Mouse (Mus musculus) midbrain, embryonic 11.5 days (tissue): ENCODE results near the gene Gmpr2. TPM values are rescaled to one million over a fixed set of nuclear protein-coding genes. Genes with fewer than 3 reads are reported as not detected.
A peak's percentile ranks its signal among the peaks of the same experiment; 100 is the strongest.

Experiments
- ATAC-seq: fragments of 200-750 bp; cut with Nextera tagmentation; 2 replicates; pipeline ENCODE4 v1.8.0; 2017; ENCODE audit warnings: moderate TSS enrichment, moderate library complexity; ENCODE audit not compliant: low FRiP score
- DNase-seq: peaks from one replicate; pipeline ENCODE4 v3.0.0; 2015; ENCODE audit warnings: low spot score; ENCODE audit errors: missing footprints
- H3K27ac ChIP-seq: fragments of 300-500 bp; sonication (generic); 2 replicates; pipeline ENCODE4 v1.5.1; 2014; ENCODE audit warnings: low read depth, low read length
- H3K27me3 ChIP-seq: fragments of 300-500 bp; sonication (generic); 2 replicates; pipeline ENCODE4 v1.6.1; 2014; ENCODE audit warnings: mild to moderate bottlenecking, low read length, moderate library complexity, mixed read lengths; ENCODE audit not compliant: control insufficient read depth, insufficient read depth
- H3K36me3 ChIP-seq: fragments of 300-500 bp; sonication (generic); 2 replicates; pipeline ENCODE4 v1.6.1; 2014; ENCODE audit warnings: mild to moderate bottlenecking, low read length, moderate library complexity, mixed read lengths; ENCODE audit not compliant: control insufficient read depth, insufficient read depth
- H3K4me1 ChIP-seq: fragments of 300-500 bp; sonication (generic); 2 replicates; pipeline ENCODE4 v1.6.1; 2014; ENCODE audit warnings: low read length; ENCODE audit not compliant: control insufficient read depth, insufficient read depth
- H3K4me2 ChIP-seq: fragments of 300-500 bp; sonication (generic); 2 replicates; pipeline ENCODE4 v1.6.1; 2014; ENCODE audit warnings: mild to moderate bottlenecking, moderate library complexity
- H3K4me3 ChIP-seq: fragments of 300-500 bp; sonication (generic); 2 replicates; pipeline ENCODE4 v1.5.1; 2014; ENCODE audit warnings: low read depth, low read length
- H3K9ac ChIP-seq: fragments of 300-500 bp; sonication (generic); 2 replicates; pipeline ENCODE4 v1.6.1; 2014; ENCODE audit warnings: low read length
- H3K9me3 ChIP-seq: fragments of 300-500 bp; sonication (generic); 2 replicates; pipeline ENCODE4 v1.6.1; 2016; ENCODE audit warnings: low read length; ENCODE audit not compliant: control insufficient read depth
- WGBS: fragments of 180-500 bp; shearing (Covaris S2); extraction: QIAGEN DNeasy Blood & Tissue Kit; methylation state at CpG from one replicate; pipeline ENCODE4 v1.1.7; 2014; 5-methylcytosine and 5-hydroxymethylcytosine counted together
- polyA plus RNA-seq: library from polyadenylated mRNA; unstranded; fragments of >200 nt; fragmentation: Nextera tagmentation; extraction: Ambion mirVana; gene quantifications from 2 replicates; pipeline ENCODE4 v1.2.1, GENCODE M21; 2014

The Gmpr2 gene
- polyA plus RNA-seq = 55.4 and 61.8 TPM in 2 replicates

DNA sequence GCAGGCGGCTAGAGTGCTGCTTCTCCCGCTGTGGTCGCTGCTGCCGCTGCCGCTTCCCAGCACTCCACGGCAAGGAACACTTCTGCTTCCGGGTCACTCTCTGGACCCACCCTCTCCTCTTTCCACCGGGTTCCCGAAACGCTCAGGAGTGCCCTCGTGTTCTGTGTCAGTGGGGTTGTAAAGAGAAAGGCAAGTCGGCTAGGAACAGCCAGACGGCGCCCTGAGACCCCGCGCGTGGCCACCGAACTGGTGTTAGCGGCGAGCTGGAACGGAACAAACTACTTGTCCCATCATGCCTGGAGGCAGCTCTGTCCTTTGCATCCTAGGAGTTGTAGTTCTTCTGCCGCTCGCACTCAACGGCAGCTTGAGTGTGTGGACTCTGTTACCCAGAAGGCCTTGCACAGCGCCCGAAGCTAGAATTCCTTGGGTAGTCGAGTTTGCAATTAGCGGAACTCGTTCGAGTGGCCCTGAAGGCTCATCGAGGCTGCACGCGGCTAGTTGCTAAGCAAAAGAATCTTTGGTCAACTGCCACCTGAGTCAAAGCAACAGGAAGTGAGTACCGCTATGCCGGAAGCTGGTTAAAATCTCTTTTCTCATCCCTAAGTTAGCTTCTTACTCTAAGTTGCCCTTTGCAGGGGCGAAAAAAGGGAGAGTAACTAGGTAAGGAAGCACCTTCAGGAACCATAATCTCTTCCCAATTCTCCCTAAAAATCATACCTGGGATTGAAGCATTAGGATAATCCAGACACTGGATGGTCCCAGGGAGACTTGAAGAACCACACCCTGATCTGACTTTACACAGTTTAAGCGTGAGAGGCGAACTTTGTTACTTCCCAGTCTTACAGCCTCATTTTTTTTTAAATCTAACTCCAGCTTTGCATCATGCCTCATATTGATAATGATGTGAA, at the start of gene Gmpr2, which contains the start of gene Nedd8:
Gene Gmpr2, plus strand, starts transcription at position 109 of the 908 bp plus-strand sequence.
Gene Nedd8, minus strand, starts transcription at position 292 of the 908 bp plus-strand sequence.
- peaks cover 7% of the 10 kb centered on the region for H3K4me1 ChIP-seq
- peak within 1 kb of the TSS; percentile 67 for H3K9ac ChIP-seq
- DNase-seq (peak; percentile 98), ATAC-seq (peak; percentile 97)
- peak within 1 kb of the TSS; percentile 62 for H3K4me3 ChIP-seq
- H3K9me3 ChIP-seq = no peaks in the 10 kb centered on the region
- peaks cover 3% of the 10 kb centered on the region; the same call in 1 of the 2 replicates for H3K36me3 ChIP-seq
- H3K27me3 ChIP-seq = no peaks in the 10 kb centered on the region
- peak within 1 kb of the TSS; percentile 53; the same call in 1 of the 2 replicates for H3K27ac ChIP-seq
- under 1% methylated on average over 38 of the region's 38 CpGs for WGBS
- H3K4me2 ChIP-seq = peak within 1 kb of the TSS; percentile 63

DNA sequence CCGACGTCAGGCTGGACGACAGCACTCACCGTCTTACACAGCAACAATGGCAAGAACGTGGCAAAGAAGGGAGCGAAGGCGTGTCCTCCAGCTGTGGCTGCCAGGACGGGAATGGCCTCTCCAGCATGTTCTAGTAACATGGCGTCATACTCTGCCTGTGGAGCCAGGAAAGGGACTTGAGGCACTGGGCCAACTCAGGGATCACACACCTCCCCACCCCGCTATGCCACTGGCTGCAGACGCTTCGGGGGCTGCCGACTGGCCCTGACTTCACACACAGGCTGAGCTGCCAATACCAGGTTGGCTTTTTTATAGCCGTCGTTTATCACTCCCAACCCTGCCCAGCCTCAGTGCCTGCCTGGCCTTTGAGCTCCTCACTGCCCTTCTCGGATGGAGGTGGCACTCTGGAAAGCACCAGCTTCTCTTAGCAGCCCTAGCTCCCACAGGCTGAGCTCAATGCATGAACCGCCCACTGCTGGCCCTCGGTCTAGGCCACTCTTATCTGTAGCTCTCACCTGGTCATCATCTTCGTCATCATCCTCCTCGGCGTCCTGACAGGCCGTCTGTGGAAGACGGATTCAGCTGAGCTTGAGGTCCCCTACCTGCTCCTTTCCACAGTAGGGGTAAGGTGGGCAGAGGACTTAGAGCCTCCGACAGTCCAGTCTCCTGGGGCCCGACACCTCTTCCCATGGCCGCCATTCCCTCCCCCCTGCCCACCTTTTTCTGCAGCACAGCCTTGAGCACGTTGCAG, 43.5 kb upstream of the Gmpr2 start:
- DNase-seq (peak; percentile 61), ATAC-seq (0 out of 2 replicates have a peak, but pooled peaks have one; percentile 6)
- H3K4me1 ChIP-seq = no peaks in the 10 kb centered on the region
- no peaks in the 10 kb centered on the region for H3K9me3 ChIP-seq
- no peak overlapping the region for H3K27ac ChIP-seq
- H3K36me3 ChIP-seq = peaks cover 39% of the 10 kb centered on the region
- WGBS = 94% methylated on average over 27 of the region's 27 CpGs
- H3K27me3 ChIP-seq = no peaks in the 10 kb centered on the region
- no peak overlapping the region for H3K9ac ChIP-seq
- H3K4me3 ChIP-seq = no peak overlapping the region
- H3K4me2 ChIP-seq = no peak overlapping the region

DNA sequence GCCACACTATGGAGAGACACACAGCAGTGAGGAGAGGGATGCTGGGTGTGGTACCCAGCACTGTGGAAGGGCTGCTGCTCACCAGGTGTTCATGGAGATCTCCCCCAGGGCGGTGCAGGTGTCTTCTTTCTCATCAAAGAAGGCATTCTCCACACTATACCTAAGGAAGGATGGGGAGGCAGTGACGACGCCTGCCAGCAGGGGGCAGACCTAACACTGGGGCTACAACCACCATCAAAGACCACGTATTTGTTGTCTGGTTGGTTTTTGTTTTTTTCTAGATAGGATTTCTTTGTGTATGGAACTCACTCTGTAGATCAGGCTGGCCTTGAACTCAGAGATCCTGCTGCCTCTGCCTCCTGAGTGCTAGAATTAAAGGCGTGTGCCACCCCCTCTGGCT, 42.4 kb upstream of the Gmpr2 start:
- H3K36me3 ChIP-seq = peaks cover 41% of the 10 kb centered on the region
- H3K4me2 ChIP-seq = no peak overlapping the region
- no peaks in the 10 kb centered on the region for H3K27me3 ChIP-seq
- DNase-seq = peak; percentile 88
- H3K4me1 ChIP-seq = peaks cover 2% of the 10 kb centered on the region; the same call in 1 of the 2 replicates
- no peak overlapping the region for H3K27ac ChIP-seq
- H3K9ac ChIP-seq = no peak overlapping the region
- 57% methylated on average over 5 of the region's 5 CpGs for WGBS
- no peak overlapping the region for H3K4me3 ChIP-seq
- no peak for ATAC-seq
- H3K9me3 ChIP-seq = no peaks in the 10 kb centered on the region

DNA sequence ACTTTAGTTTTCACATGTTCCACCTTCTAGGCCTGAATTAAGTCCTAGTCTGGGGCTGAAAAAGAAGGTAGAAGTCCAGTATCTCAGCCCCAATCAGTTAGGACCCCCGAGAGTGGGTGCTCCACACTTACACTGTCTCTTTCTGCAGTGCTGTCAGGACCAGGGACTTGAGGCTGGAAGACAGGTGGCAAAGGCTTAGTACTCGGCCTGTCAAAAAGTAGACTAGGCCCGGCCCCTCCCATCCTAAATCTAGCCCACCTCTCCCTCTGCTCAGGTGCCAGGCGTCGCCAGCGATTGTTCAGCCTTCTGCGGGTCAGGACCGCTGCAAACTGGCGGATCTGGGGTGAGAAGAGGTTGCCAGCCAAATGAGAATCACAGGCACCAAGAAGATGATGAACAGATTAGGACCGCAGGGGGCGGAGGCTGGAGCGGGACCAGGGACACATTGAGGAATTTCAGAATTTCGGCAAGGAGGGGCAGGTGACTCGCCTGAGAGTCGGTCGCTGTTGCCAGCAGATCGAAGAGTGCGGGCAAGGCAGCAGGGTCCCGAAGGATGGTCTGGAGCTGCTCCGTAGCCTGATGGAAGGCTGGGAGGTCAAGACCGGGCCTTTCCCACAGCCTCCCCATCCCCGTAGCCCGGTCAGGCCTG, 36.7 kb upstream of the Gmpr2 start:
- peak; percentile 79 for ATAC-seq
- WGBS = 4% methylated on average over 23 of the region's 23 CpGs
- Histone ChIP-seq H3K9me3 (no peaks in the 10 kb centered on the region), H3K4me3 (peak overlapping the region; percentile 61), H3K27me3 (no peaks in the 10 kb centered on the region), H3K4me2 (peak overlapping the region; percentile 96), H3K9ac (peak overlapping the region; percentile 78), H3K27ac (peak overlapping the region; percentile 55; the same call in 1 of the 2 replicates), H3K36me3 (peaks cover 26% of the 10 kb centered on the region), H3K4me1 (peaks cover 13% of the 10 kb centered on the region)
- DNase-seq = no peak

DNA sequence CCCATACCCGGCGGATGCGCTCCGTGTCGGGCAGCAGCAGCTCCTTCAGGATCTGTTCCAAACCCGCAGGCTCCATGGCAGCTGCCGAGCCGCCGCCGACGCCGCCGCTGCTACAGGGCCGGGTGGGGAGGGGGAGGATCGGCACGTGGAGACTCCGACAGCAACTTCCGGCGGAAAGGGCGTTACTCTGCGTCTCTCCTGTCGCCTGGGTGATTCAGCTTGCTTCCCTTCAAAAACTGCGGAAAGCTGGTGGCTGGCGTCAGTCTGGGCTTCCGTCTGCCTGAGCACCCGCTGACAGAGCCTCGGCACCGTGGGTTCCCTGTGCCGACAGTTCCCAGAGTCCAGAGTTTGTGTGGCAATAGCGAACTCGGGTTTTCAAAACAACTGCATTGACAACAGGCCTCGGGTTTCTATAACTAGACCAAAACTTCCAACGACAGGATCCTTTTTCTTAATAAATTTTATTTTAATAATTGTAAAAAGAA, 36.2 kb upstream of the Gmpr2 start, which contains the start of gene Ipo4:
Gene Ipo4, minus strand, starts transcription at position 435 of the 485 bp plus-strand sequence.
- peaks cover 13% of the 10 kb centered on the region for H3K4me1 ChIP-seq
- WGBS = 2% methylated on average over 33 of the region's 33 CpGs
- DNase-seq (peak; percentile 98), ATAC-seq (peak; percentile 91)
- H3K9me3 ChIP-seq = no peaks in the 10 kb centered on the region
- peaks cover 22% of the 10 kb centered on the region for H3K36me3 ChIP-seq
- peak within 1 kb of the TSS; percentile 78 for H3K9ac ChIP-seq
- peak within 1 kb of the TSS; percentile 61 for H3K4me3 ChIP-seq
- H3K27ac ChIP-seq = peak within 1 kb of the TSS; percentile 55
- H3K4me2 ChIP-seq = peak within 1 kb of the TSS; percentile 96
- no peaks in the 10 kb centered on the region for H3K27me3 ChIP-seq

DNA sequence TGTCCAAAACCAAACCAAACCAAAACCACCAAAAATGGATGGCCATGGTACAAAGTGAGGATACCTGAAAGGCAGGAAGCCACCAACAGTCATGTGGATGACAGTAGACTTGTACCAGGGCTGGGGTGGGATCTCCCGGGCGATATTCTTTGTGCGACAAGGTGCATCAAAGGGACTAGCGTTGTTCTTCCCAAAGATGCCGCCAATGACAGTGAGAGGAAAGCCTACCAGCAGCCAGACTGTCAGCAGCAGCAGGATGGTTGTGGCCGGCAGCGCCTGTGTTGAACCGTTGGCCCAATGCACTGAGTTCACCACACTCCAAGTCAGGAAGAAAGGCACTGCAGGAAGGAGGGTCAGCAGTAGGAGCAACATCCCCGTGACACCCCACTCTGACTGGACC, 33.9 kb upstream of the Gmpr2 start, which contains the start of gene Gm49378:
Gene Gm49378, minus strand, starts transcription at position 101 of the 400 bp plus-strand sequence.
- peaks cover 14% of the 10 kb centered on the region for H3K36me3 ChIP-seq
- WGBS = 90% methylated on average over 9 of the region's 9 CpGs
- H3K27ac ChIP-seq = no peak within 1 kb of the TSS
- H3K4me2 ChIP-seq = no peak within 1 kb of the TSS
- no peaks in the 10 kb centered on the region for H3K9me3 ChIP-seq
- DNase-seq (no peak), ATAC-seq (no peak)
- no peak within 1 kb of the TSS for H3K4me3 ChIP-seq
- peaks cover 19% of the 10 kb centered on the region for H3K4me1 ChIP-seq
- H3K9ac ChIP-seq = no peak within 1 kb of the TSS
- no peaks in the 10 kb centered on the region for H3K27me3 ChIP-seq

DNA sequence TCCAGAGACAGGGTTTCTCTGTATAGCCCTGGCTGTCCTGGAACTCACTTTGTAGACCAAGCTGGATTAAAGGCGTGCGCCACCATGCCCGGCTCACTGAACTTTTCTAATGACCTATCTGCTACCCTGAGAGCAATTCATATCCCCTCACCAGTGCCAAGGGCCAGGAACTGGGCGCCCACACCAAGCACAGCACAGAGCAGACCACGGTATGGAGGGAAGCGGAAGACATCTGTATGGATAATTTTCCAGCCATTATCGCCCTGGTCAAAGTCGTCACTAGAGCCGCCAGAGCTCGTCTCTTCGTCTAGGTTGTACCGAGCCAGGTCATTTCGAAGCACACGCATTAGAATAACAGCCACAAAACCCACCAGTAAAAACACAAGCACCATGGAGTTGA, 30.9 kb upstream of the Gmpr2 start:
- H3K36me3 ChIP-seq = peaks cover 11% of the 10 kb centered on the region
- H3K9me3 ChIP-seq = no peaks in the 10 kb centered on the region
- 95% methylated on average over 14 of the region's 14 CpGs for WGBS
- no peak overlapping the region for H3K27ac ChIP-seq
- H3K9ac ChIP-seq = no peak overlapping the region
- peaks cover 19% of the 10 kb centered on the region for H3K4me1 ChIP-seq
- ATAC-seq (no peak), DNase-seq (peak; percentile 49)
- H3K4me3 ChIP-seq = no peak overlapping the region
- H3K4me2 ChIP-seq = no peak overlapping the region
- no peaks in the 10 kb centered on the region for H3K27me3 ChIP-seq

DNA sequence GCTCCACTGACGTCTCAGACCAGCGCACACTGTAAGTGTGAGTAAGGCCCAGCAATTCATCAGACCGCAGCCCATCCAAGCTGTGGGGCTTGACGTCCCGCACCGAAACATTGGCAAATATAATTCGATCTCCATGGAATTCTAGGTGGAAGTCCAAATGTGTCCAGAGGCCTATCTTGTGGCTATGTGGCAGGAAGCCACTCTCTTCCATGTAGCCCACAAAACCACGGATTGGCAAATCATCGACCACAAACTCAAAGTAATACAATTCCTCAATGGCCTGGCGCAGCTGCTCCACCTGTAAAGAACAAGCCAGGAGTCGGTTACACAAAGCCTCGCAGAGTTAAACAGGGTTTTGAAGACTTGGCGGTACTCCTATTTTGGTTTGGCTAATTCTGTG, 30.4 kb upstream of the Gmpr2 start:
- DNase-seq (peak; percentile 69), ATAC-seq (no peak)
- no peak overlapping the region for H3K27ac ChIP-seq
- peaks cover 11% of the 10 kb centered on the region for H3K36me3 ChIP-seq
- H3K27me3 ChIP-seq = no peaks in the 10 kb centered on the region
- WGBS = 94% methylated on average over 13 of the region's 13 CpGs
- H3K4me1 ChIP-seq = peaks cover 15% of the 10 kb centered on the region
- no peaks in the 10 kb centered on the region for H3K9me3 ChIP-seq
- H3K4me3 ChIP-seq = no peak overlapping the region
- no peak overlapping the region for H3K9ac ChIP-seq
- H3K4me2 ChIP-seq = no peak overlapping the region
